Mouse (Mus musculus): ENCODE measurements around the gene Kcnh1. TPM values are rescaled to one million over a fixed set of nuclear protein-coding genes. Genes with fewer than 3 reads are reported as not detected.

Gene Kcnh1
- polyA plus RNA-seq, 1 experiment from 2014 or later = 0.27 TPM

- H3K4me2 ChIP-seq (replicated peaks; ENCODE audit: low read depth) = no peak overlapping the region
- DNase-seq (ENCODE audit: low spot score) = no peak
- H3K27ac ChIP-seq (replicated peaks) = no peak overlapping the region
- TF ChIP-seq EP300 (optimal IDR thresholded peaks at IDR 0.05) (no peak), CTCF (IDR thresholded peaks at IDR 0.05; ENCODE audit: low read depth) (no peak)
- ATAC-seq (ENCODE audit: low FRiP score, low TSS enrichment) = no peak
- H3K36me3 ChIP-seq (ENCODE audit: control insufficient read depth, insufficient read depth, low read length) = no peaks in the 10 kb centered on the region
- 78% methylated on average over 11 of the region's 11 CpGs for WGBS
- H3K27me3 ChIP-seq (ENCODE audit: control insufficient read depth, insufficient read depth, low read length) = peaks cover 7% of the 10 kb centered on the region; the same call in 1 of the 2 replicates
- no peaks in the 10 kb centered on the region for H3K9me3 ChIP-seq (ENCODE audit: control insufficient read depth, low read length)
- no peaks in the 10 kb centered on the region for H3K4me1 ChIP-seq (replicated peaks; ENCODE audit: control insufficient read depth, insufficient read depth)
- no peak overlapping the region for H3K9ac ChIP-seq (ENCODE audit: low read length)
- no peak overlapping the region for H3K4me3 ChIP-seq (ENCODE audit: low read depth, low read length)
Observed at GRCm38 (mm10) chr1:192189771-192190170, 803 bp upstream of the Kcnh1 start.

- peak overlapping the region; percentile 49 for H3K4me3 ChIP-seq (ENCODE audit: low read depth, low read length)
- TF ChIP-seq CTCF (IDR thresholded peaks at IDR 0.05; ENCODE audit: low read depth) = no peak
- no peak for TF ChIP-seq EP300 (optimal IDR thresholded peaks at IDR 0.05)
- H3K9me3 ChIP-seq (ENCODE audit: control insufficient read depth, low read length) = no peaks in the 10 kb centered on the region
- ATAC-seq (ENCODE audit: low FRiP score, low TSS enrichment) = no peak
- 7% methylated on average over 13 of the region's 13 CpGs for WGBS
- no peaks in the 10 kb centered on the region for H3K4me1 ChIP-seq (replicated peaks; ENCODE audit: control insufficient read depth, insufficient read depth)
- no peak for DNase-seq (ENCODE audit: low spot score)
- H3K9ac ChIP-seq (ENCODE audit: low read length) = no peak overlapping the region
- H3K36me3 ChIP-seq (ENCODE audit: control insufficient read depth, insufficient read depth, low read length) = no peaks in the 10 kb centered on the region
- H3K27me3 ChIP-seq (ENCODE audit: control insufficient read depth, insufficient read depth, low read length) = peaks cover 7% of the 10 kb centered on the region; the same call in 1 of the 2 replicates
- no peak overlapping the region for H3K27ac ChIP-seq (replicated peaks)
- peak overlapping the region; percentile 75 for H3K4me2 ChIP-seq (replicated peaks; ENCODE audit: low read depth)
Observed at GRCm38 (mm10) chr1:192191322-192191639, 707 bp downstream of the Kcnh1 start.

GRCm38 (mm10) chr1:192191859-192192258 is 1.3 kb downstream of the Kcnh1 start:
- no peaks in the 10 kb centered on the region for H3K4me1 ChIP-seq (replicated peaks; ENCODE audit: control insufficient read depth, insufficient read depth)
- no peak overlapping the region for H3K9ac ChIP-seq (ENCODE audit: low read length)
- H3K27me3 ChIP-seq (ENCODE audit: control insufficient read depth, insufficient read depth, low read length) = peaks cover 7% of the 10 kb centered on the region; the same call in 1 of the 2 replicates
- no peak for ATAC-seq (ENCODE audit: low FRiP score, low TSS enrichment)
- TF ChIP-seq EP300 (optimal IDR thresholded peaks at IDR 0.05) = no peak
- no peak for TF ChIP-seq CTCF (IDR thresholded peaks at IDR 0.05; ENCODE audit: low read depth)
- H3K9me3 ChIP-seq (ENCODE audit: control insufficient read depth, low read length) = no peaks in the 10 kb centered on the region
- H3K4me2 ChIP-seq (replicated peaks; ENCODE audit: low read depth) = no peak overlapping the region
- DNase-seq (ENCODE audit: low spot score) = no peak
- WGBS = 57% methylated on average over 8 of the region's 8 CpGs
- no peaks in the 10 kb centered on the region for H3K36me3 ChIP-seq (ENCODE audit: control insufficient read depth, insufficient read depth, low read length)
- H3K4me3 ChIP-seq (ENCODE audit: low read depth, low read length) = no peak overlapping the region
- H3K27ac ChIP-seq (replicated peaks) = no peak overlapping the region

GRCm38 (mm10) chr1:192192710-192193109 is 2.1 kb downstream of the Kcnh1 start:
- H3K4me2 ChIP-seq (replicated peaks; ENCODE audit: low read depth) = no peak overlapping the region
- H3K9ac ChIP-seq (ENCODE audit: low read length) = no peak overlapping the region
- no peak for DNase-seq (ENCODE audit: low spot score)
- no peak overlapping the region for H3K27ac ChIP-seq (replicated peaks)
- 79% methylated on average over 9 of the region's 9 CpGs for WGBS
- H3K4me1 ChIP-seq (replicated peaks; ENCODE audit: control insufficient read depth, insufficient read depth) = no peaks in the 10 kb centered on the region
- TF ChIP-seq CTCF (IDR thresholded peaks at IDR 0.05; ENCODE audit: low read depth) (no peak), EP300 (optimal IDR thresholded peaks at IDR 0.05) (no peak)
- H3K36me3 ChIP-seq (ENCODE audit: control insufficient read depth, insufficient read depth, low read length) = no peaks in the 10 kb centered on the region
- H3K4me3 ChIP-seq (ENCODE audit: low read depth, low read length) = no peak overlapping the region
- H3K9me3 ChIP-seq (ENCODE audit: control insufficient read depth, low read length) = no peaks in the 10 kb centered on the region
- ATAC-seq (ENCODE audit: low FRiP score, low TSS enrichment) = no peak
- peaks cover 7% of the 10 kb centered on the region; the same call in 1 of the 2 replicates for H3K27me3 ChIP-seq (ENCODE audit: control insufficient read depth, insufficient read depth, low read length)

- DNase-seq (ENCODE audit: low spot score) (no peak), ATAC-seq (ENCODE audit: low FRiP score, low TSS enrichment) (no peak)
- no peak overlapping the region for H3K27ac ChIP-seq (replicated peaks)
- H3K4me2 ChIP-seq (replicated peaks; ENCODE audit: low read depth) = no peak overlapping the region
- no peaks in the 10 kb centered on the region for H3K9me3 ChIP-seq (ENCODE audit: control insufficient read depth, low read length)
- no peaks in the 10 kb centered on the region for H3K4me1 ChIP-seq (replicated peaks; ENCODE audit: control insufficient read depth, insufficient read depth)
- H3K27me3 ChIP-seq (ENCODE audit: control insufficient read depth, insufficient read depth, low read length) = peaks cover 7% of the 10 kb centered on the region; the same call in 1 of the 2 replicates
- TF ChIP-seq EP300 (optimal IDR thresholded peaks at IDR 0.05) (no peak), CTCF (IDR thresholded peaks at IDR 0.05; ENCODE audit: low read depth) (no peak)
- H3K9ac ChIP-seq (ENCODE audit: low read length) = no peak overlapping the region
- 48% methylated on average over 14 of the region's 14 CpGs for WGBS
- H3K4me3 ChIP-seq (ENCODE audit: low read depth, low read length) = no peak overlapping the region
- no peaks in the 10 kb centered on the region for H3K36me3 ChIP-seq (ENCODE audit: control insufficient read depth, insufficient read depth, low read length)
Observed at GRCm38 (mm10) chr1:192193656-192194055, 3.1 kb downstream of the Kcnh1 start.

- Histone ChIP-seq H3K4me1 (replicated peaks; ENCODE audit: control insufficient read depth, insufficient read depth) (no peaks in the 10 kb centered on the region), H3K36me3 (ENCODE audit: control insufficient read depth, insufficient read depth, low read length) (no peaks in the 10 kb centered on the region), H3K9ac (ENCODE audit: low read length) (no peak overlapping the region), H3K4me2 (replicated peaks; ENCODE audit: low read depth) (no peak overlapping the region), H3K27me3 (ENCODE audit: control insufficient read depth, insufficient read depth, low read length) (no peaks in the 10 kb centered on the region), H3K9me3 (ENCODE audit: control insufficient read depth, low read length) (no peaks in the 10 kb centered on the region), H3K27ac (replicated peaks) (no peak overlapping the region), H3K4me3 (ENCODE audit: low read depth, low read length) (no peak overlapping the region)
- 26% methylated on average over 10 of the region's 10 CpGs for WGBS
- TF ChIP-seq EP300 (optimal IDR thresholded peaks at IDR 0.05) (no peak), CTCF (IDR thresholded peaks at IDR 0.05; ENCODE audit: low read depth) (no peak)
- no peak for ATAC-seq (ENCODE audit: low FRiP score, low TSS enrichment)
- DNase-seq (ENCODE audit: low spot score) = no peak
Observed at GRCm38 (mm10) chr1:192197495-192197894, 6.9 kb downstream of the Kcnh1 start.

Measured in stomach, postnatal 0 days (tissue).